Mouse (Mus musculus) liver, adult 10 weeks (tissue): Measurements from ENCODE around the gene Slc25a21. TPM values are rescaled to one million over a fixed set of nuclear protein-coding genes. Genes with fewer than 3 reads are reported as not detected.

Source experiments
- polyA plus RNA-seq: library from polyadenylated mRNA; stranded (reverse); fragments of 350-450 nt; fragmentation: Illumina TruSeq; extraction: RNeasy Lipid Tissue Mini Kit (QIAGEN cat#74804); gene quantifications from one replicate; pipeline ENCODE4 v1.2.3, GENCODE M21; 2014; ENCODE audit warnings: low read depth, low replicate concordance

The Slc25a21 gene
- polyA plus RNA-seq = 24.8 TPM

GRCm38 (mm10) chr12:57197363-57198026 is at the start of gene Slc25a21:
TSS of gene Slc25a21 (minus strand) at chr12:57197472.

GRCm38 (mm10) chr12:57230192-57230706 is 33.0 kb upstream of the Slc25a21 start, which contains the start of the genes Prps1l3 and Mipol1:
TSS of gene Prps1l3 (plus strand) at chr12:57230412.
TSS of gene Mipol1 (plus strand) at chr12:57230427.

DNA sequence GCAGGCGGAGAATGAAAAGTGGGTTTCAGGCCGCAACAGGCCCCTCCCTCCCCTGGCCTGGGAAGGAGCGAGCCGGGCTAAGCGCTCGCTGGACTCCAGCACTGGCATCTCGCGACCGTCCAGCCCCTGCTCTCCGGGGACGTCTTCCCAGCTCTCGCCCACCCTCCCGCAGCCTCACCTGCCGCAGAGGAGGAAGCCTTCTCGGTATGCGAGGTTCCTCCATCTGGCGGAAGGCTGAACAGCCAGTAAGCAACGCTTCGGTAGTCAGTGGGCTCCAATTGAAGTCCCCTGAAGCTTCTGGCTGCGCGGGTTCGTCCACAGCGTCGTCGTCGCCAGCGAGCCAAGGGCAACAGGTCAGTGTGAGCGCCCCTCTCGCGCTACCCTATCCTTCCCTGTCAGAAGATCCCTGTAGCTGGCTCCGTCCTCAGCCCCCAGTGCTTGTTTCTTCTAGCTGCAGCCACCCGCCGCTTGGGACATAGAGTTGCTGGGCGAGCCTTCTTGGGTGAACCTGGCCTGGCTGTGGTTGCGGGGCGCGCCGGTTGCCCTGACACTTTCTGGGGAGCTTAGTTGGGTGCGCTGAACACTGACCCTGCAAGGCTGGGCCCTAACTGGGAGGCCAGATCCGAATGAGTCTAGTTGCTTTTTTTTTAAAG is 505.7 kb downstream of the Slc25a21 start, which contains the start of gene Pax9:
Gene Pax9, plus strand, starts transcription at position 341 of the 653 bp plus-strand sequence.

Other genes starting within 250 kb of the Slc25a21 start
- 51.0 TPM for gene Prps1l3, start 32.9 kb upstream of the Slc25a21 start, polyA plus RNA-seq
- gene Mipol1, start 33.0 kb upstream of the Slc25a21 start, polyA plus RNA-seq = 3.5 TPM